Mouse (Mus musculus) urinary bladder, adult 18-20 months (tissue): Measurements from ENCODE around the gene Sipa1l1.
A peak's percentile ranks its signal among the peaks of the same experiment; 100 is the strongest.
"Not testable (repeated sequence)": the region's sequence is repeated elsewhere in the genome, so short reads cannot be mapped to it uniquely, and the experiment has no call there.

Experiments
- DNase-seq, 2 experiments: peaks; one replicate each; pipeline ENCODE4 v3.0.0; 2022; ENCODE audit warnings: low spot score in 2 of 2, mixed read lengths in 2 of 2

Sipa1l1 gene

DNA sequence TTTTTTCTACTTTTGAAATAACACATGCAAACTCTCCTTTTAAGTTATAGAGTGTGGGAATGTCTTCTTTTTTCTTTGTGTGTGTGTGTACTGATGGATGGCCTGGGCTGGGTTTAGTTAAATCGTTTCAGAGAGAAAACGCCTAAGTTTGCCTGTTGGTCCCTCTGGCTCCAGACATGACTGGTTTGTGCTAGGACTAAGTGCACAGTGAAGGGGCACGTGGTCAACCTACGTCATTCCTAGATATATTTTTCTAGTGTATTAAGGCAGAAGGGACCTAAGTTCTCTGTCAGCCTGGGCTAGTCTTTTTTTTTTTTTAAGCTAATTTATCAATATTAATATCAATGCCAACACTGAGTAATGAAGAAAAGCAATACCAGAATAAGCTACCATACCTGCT lies 305.3 kb downstream of the Sipa1l1 start:
- no peak for DNase-seq

DNA sequence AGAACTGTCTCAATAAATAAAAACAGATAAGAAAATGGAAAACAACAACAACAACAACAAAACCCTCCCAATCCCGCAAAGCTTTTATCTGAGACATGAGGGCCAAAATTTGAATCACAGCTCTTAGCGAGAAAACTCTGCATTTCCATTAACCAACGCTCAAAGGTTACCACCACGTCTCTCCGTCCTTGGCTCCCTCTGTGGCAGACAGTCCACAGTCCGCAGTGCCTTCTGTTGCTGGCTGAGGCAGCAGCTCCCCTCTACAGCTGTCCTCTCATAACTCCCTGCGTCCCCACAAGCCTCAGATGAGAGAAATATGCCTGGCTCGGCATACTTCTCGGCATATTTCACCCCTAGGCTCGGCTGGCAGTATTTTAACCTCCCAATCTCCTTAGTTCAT lies 306.9 kb downstream of the Sipa1l1 start:
- DNase-seq, result no peak

DNA sequence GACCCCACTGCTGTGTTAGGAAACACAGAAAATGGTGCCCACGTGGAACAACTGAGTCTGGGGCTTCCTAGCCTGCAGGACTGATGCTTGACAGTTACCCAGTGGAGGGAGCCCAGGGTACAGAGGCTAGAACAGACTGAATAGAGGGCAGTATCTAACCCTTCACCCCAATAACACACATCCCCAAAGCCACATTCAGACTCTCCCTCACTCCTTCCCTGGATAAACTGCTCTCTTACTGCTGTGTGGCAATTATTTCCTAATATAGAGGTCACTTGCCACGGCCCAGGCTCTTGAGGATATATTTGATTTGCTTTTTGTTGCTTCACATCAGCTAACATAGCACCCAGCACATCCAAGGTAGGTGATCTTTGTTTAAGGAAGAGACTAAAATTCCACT lies 307.5 kb downstream of the Sipa1l1 start:
- DNase-seq, result no peak

DNA sequence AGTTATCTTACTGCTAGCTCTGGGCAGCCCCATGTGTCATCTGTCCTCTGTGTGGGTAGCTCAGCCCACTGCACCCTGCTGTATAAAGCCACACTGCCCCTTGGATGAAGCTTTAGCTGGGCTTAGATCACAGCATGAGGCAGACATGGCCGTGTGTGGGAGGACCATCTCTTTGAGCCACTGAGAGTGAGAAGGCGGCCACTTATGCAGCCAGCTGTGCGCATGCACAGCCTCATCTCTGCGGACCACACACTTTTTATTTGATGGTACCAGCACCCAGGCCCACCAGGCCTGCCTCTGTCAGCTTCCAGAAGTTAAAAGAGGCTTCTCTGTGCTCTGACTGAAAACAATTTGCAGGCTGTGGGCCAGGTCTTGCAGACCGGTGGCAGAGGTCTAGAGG lies 308.7 kb downstream of the Sipa1l1 start:
- no peak for DNase-seq

DNA sequence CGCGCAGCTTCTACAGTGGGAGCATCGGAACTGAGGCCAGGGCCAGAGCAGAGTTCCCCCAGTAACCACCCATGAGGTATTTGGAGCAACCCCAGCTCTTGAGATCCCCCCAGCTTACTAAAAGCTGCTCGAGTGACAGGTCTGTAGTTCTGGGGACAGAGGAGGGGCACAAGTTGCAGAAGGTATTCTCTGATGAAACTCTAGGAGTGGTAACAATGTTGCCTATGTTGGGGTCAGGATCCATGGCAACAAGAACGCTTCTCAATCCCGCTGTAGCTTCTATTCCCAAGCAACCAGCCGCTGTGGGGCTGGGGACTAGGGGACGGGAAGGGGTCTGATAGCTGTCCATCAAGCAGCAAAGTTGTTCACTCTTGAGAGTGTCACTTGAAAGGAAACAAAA lies 309.1 kb downstream of the Sipa1l1 start:
- no peak for DNase-seq

DNA sequence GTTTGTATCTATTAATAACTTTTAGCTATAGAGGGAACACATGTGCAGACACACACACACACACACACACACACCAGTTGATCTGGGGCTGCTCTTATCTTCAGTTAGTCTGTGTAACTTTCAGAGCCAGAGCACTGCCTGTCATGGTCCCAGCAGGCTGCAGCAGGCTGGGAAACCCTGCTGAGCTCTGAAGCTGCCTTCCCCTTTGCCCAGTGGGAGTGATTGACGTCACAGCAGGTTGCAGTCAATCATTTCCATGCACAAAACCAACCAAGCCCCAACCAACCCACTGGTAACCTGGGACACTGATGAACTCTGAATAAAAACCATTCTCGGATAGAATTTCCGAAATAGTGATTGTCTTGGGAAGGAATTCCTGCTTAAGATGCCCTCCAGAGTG lies 310.3 kb downstream of the Sipa1l1 start:
- DNase-seq, result no peak

DNA sequence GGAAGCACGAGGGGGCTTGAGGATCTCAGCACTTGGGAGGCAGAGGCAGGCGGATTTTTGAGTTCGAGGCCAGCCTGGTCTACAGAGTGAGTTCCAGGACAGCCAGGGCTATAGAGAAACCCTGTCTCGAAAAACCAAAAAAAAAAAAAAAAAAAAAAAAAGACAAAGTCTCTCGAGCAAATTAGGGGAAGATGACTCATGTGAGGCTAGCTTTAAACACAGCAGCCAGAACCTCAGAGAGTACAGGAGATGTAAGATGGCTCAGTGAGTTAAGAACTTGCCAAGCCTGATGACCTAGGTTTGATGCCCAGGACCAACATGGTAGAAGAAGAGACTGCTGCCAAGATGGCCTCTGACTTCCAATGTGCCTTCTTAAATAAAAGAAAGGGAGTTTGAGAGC lies 311.3 kb downstream of the Sipa1l1 start:
- DNase-seq, result not testable (repeated sequence)

DNA sequence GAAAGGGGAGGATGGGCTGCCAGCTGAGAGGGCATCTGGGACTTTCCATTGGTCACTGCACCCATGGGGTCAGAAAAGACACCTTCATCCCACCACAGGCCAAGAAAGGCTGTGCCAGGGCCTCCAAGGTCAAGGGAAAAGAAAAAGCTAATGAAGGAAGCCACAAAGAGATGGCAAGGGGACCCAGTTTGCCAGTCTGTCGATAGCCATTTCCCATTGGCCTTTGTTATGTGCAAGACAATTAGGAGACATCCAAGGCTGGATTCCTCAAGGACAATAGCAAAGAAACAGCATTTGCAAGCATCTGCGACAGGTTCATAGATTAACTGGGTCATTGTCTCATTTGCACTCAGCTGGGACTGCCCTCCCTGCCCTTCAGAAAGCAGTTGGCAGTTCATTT lies 316.3 kb downstream of the Sipa1l1 start:
- DNase-seq, result no peak

DNA sequence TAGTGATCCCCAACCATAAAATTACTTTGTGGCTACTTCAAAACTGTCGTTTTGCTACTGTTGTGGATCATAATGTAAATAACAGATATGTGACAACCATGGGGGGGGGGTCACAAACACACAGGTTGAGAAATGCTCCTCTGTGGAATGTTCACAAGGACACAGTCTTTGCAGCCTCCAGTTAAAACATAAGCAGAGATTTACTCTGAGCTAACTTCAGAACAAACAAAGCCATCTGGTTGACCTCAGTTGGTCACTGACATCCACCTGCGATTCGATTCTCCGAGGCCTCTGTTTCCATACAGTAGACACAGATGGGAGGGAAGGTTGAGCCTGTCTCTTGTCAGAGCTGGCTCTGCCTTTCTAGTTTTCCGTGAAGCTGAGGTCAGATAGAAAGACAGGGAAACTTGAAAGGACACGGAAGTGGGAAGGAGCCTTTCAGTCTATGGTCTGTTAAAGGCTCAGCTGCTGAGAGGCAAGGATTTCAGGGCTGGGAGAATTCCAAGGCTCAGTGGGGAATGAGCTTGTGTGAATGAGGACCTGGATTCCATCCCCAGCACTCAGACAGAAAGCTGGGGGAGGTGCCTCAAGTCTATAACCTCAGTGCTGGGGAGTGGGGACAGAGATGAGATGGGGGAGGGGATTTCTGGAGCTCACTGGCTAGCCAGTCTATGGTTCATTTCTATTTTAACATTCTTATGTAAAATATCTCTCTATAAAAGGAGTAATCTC lies 317.9 kb downstream of the Sipa1l1 start:
- no peak for DNase-seq

DNA sequence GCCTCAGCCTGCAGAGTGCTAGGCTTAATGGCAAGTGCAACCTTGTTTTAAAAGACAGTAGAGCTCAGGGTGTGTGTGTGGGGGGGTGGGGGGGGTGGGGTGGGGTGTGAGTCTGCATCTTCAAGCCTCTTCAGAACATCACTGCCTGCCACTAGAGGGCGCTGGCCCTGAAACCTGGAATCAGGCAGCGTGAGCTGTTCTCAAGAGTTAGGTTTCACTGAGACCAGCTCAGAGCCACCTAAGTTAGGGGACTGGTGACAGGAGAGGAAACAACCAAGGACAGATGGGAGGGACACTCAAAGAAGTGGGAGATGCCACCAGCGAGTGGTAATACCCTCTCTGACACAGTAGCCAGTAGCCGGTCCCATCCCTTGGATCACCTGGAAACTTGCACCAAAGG lies 320.0 kb downstream of the Sipa1l1 start:
- no peak for DNase-seq

DNA sequence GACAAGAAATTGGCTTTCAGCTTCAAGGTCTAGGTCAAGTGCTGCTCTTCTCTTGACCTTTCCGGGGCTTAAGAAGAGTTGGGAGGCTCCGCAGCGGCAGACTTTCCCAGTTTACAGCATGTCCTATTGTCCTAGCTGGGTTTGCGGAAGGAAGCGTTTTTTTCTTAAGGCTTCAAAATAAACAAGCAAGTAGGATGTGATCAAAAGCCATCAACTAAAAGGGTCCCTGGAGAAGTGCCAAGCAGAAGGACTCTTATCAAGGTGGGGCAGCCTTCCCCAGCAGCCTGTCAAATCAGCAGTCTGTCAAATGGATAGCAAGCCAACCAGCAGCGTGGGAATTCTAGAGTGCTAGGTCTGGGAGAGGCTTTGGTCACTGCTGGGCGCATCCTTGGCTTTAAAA lies 320.5 kb downstream of the Sipa1l1 start:
- no peak for DNase-seq

DNA sequence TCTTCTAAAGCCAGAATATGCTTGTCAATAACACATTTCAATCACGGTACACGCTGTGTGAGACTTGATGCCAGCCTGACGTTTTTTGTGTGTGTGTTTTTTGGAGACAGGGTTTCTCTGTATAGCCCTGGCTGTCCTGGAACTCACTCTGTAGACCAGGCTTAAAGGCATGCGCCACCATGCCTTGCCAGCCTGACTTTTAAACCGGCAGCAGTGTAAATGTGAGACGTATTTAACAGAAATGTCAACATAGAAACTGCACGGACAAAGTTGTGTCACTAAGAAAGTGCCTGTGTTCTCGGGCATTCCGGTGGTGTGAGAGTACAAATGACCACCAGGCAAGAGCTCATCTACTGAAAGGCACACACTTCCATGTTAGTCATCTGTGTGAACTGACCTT lies 323.3 kb downstream of the Sipa1l1 start:
- no peak for DNase-seq

DNA sequence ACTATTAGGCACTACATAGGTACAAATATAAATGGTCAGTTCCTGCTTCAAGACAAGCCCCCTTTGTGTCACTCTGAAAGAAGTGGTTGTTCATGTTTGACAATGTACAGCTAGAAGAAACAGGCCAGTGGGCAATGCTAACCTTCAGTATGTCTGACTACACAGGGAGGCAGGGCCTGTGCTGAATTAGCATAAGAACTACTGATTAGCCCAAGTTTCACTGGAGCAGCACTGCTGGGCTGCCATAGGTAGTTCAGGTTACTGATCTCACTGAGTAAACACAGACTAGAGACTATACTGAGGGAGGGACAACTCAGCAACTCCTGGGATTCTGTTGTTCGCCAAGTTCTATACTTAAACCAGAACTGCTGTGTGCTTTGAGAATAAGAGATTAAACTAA lies 324.1 kb downstream of the Sipa1l1 start:
- not testable (repeated sequence) for DNase-seq

DNA sequence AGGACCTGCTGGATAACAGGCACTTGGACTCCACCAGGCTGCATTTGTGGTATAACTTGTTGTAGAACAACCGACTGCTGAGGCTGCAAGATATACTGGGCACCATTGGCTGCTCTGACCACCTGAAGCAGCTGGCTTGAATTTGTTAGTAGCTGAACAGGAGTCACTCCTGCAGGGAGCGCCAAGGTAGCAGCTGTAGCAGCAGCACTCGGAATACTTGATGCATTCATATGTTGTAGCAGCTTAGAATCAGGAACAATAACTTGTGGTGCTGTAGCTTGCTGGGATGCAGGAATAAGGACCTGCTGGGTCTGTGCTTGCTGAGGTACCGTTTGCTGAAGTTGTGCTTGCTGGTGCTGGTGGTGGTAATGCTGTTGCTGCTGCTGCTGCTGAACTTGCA lies 326.8 kb downstream of the Sipa1l1 start:
- DNase-seq, result no peak

DNA sequence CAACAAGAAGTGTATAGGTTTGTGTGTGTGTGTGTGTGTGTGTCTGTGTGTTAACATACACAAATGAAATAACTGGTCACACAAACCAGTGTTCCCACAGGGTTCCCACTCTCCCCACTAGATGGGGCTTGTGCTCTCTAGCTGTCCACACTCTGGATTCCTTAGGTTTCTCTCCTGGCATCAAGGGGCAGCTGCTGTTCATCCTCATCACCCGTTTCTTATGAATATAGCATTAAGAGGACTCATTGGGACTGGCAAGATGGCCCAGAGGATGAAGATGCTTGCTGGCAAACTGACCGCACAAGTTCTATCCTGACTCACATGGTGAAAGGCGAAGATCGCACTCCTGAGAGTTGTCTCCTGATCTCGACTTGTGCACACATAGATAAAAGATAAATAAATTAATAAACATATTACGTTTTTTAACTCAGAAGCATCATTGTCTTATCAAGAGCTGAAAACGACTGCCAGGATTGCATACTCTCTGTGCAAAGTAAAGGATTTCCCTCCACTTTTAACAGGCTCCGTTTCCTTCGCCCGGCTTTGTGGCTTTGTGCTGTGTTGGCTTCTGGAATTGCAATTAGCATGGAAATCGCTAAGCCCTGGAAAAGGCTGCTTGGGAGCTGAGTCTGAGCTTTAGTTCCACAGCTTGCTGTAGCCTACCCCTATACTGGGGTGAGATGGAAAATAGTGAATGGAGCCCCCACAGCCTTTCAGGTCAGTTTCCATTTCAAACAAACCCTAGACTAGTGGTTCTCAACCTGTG lies 328.9 kb downstream of the Sipa1l1 start:
- peak in 1 of 2 experiments; percentile 18 for DNase-seq

DNA sequence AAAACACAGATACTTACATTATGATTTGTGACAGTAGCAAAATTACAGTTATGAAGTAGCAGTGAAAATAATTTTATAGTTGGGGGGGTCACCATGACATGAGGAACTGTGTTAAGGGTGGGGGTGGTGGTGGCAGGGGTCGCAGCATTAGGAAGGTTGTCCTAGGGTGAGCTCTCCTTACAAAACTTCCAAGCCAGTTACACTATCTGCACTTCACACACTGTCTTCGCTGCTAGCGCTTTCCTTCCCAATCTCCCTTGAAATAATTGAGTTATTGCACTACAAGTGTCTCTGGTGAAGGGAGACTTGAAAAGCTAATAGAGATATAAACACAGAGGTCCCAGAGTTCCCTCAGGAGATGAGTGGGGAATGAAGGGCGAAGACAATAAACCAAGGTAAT lies 329.6 kb downstream of the Sipa1l1 start:
- no peak for DNase-seq

DNA sequence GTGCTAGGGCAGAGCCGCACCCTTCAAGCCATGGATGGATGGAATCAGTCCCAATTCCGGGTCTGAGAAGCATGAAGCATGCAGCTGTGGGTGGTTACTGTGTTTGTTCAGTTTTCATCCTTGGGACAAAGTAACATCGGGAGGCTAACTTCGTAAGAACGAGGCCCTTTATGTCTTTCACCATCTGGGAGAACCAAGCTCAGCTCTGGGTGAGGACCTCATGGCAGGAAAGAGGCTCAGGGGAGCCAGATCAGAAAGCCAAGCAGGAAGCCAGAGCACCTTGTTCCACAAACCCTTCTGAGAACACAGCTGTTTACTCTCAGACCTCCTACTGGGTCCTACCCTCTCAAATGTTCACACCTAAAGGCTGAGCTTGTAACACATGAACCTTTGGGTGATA lies 330.6 kb downstream of the Sipa1l1 start:
- no peak for DNase-seq
